ENCODE assay signal across 13 mouse cellular contexts in the genomic region with DNA sequence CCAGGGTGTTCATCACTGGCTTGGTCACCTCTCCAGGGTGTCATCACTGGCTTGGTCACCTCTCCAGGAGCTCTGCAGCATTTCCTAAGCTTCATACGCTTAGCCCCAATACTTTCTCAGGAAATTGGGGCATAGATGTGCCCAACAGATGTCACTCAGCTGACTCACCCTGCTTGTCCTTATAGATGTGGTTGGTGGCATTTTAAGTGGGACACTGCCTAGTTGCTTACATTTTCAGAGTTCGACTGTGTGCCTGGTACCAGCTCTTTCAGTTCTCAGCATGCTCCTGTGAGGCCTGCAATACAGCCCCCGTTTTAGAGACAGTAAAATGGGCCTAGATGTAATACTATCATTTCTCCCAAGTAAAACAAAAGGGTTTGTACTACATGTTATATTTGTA. TPM values are rescaled to one million over a fixed set of nuclear protein-coding genes. Genes with fewer than 3 reads are reported as not detected.
"Had no signal": no experiment of that assay in that cellular context is flagged by ENCODE, and none has a peak within 500 bp of the region (broad histone marks: within the 10 kb centered on the region; RNA-seq: fewer than 3 reads in every experiment).

No protein-coding gene starts in this region.

- DNase-seq: retina, postnatal 1 day; right cerebral cortex, adult 18-20 months; right cerebral cortex, postnatal 14 days; right cerebral cortex, postnatal 25 days; right cerebral cortex, postnatal 4 days; spleen, adult 18-20 months; thymus, adult 18-20 months; thymus, adult 2 months; thymus, postnatal 14 days; thymus, postnatal 25 days; thymus, postnatal 36 days; thymus, postnatal 4 days had no signal

RNA-seq across cellular contexts. Expression of a gene that starts 8.6 kb away (rescaled TPM):
- total RNA-seq: neutrophil, adult 5-6 weeks had no signal
